Mouse (Mus musculus): ENCODE measurements around the gene Tm7sf2.

Gene Tm7sf2

GRCm38 (mm10) chr19:6067724-6068415 is at the start of gene Tm7sf2:
Gene Tm7sf2 (minus strand): TSS chr19:6068373.
- peak; percentile 96 for DNase-seq

GRCm38 (mm10) chr19:6117346-6117985 is 49.3 kb upstream of the Tm7sf2 start:
- DNase-seq, result peak; percentile 7

- no peak for DNase-seq
Measured at GRCm38 (mm10) chr19:6116113-6116850, 48.1 kb upstream of the Tm7sf2 start.

GRCm38 (mm10) chr19:6113116-6113515 is 44.9 kb upstream of the Tm7sf2 start:
- no peak for DNase-seq

- no peak for DNase-seq
Measured at GRCm38 (mm10) chr19:6105586-6105985, 37.4 kb upstream of the Tm7sf2 start, which contains the start of gene Naaladl1. Gene Naaladl1 (plus strand): TSS chr19:6105782.

- DNase-seq, result no peak
Measured at GRCm38 (mm10) chr19:6104476-6104875, 36.3 kb upstream of the Tm7sf2 start.

- no peak for DNase-seq
Measured at GRCm38 (mm10) chr19:6102169-6102853, 34.1 kb upstream of the Tm7sf2 start.

GRCm38 (mm10) chr19:6101186-6101585 is 33.0 kb upstream of the Tm7sf2 start:
- peak; percentile 31 for DNase-seq

- DNase-seq, result no peak
Measured at GRCm38 (mm10) chr19:6097847-6098246, 29.7 kb upstream of the Tm7sf2 start.

GRCm38 (mm10) chr19:6094119-6094518 is 25.9 kb upstream of the Tm7sf2 start, which contains the start of gene AC131692.1:
Gene AC131692.1 (plus strand): TSS chr19:6094419.
- no peak for DNase-seq

GRCm38 (mm10) chr19:6088841-6089240 is 20.7 kb upstream of the Tm7sf2 start:
- no peak for DNase-seq

- peak; percentile 87 for DNase-seq
Measured at GRCm38 (mm10) chr19:6085417-6085879, 17.3 kb upstream of the Tm7sf2 start.

- peak; percentile 98 for DNase-seq
Measured at GRCm38 (mm10) chr19:6084478-6085248, 16.5 kb upstream of the Tm7sf2 start, which contains the start of the genes Zfpl1 and Cdca5. Gene Zfpl1 (minus strand): TSS chr19:6084956. Gene Cdca5 (plus strand): TSS chr19:6084983.

- no peak for DNase-seq
Measured at GRCm38 (mm10) chr19:6082156-6082555, 14.0 kb upstream of the Tm7sf2 start, which contains the start of gene Gm28374. Gene Gm28374 (minus strand): TSS chr19:6082256.

- DNase-seq, result no peak
Measured at GRCm38 (mm10) chr19:6079983-6080480, 11.9 kb upstream of the Tm7sf2 start, which contains the start of gene Tmem262. Gene Tmem262 (plus strand): TSS chr19:6080033.

GRCm38 (mm10) chr19:6076564-6077393 is 8.6 kb upstream of the Tm7sf2 start, which contains the start of gene Vps51:
Gene Vps51 (minus strand): TSS chr19:6077231.
- peak; percentile 92 for DNase-seq

GRCm38 (mm10) chr19:6073889-6074288 is 5.7 kb upstream of the Tm7sf2 start:
- no peak for DNase-seq

GRCm38 (mm10) chr19:6071261-6071660 is 3.1 kb upstream of the Tm7sf2 start:
- no peak for DNase-seq

GRCm38 (mm10) chr19:6070571-6071250 is 2.5 kb upstream of the Tm7sf2 start:
- DNase-seq, result no peak

- no peak for DNase-seq
Measured at GRCm38 (mm10) chr19:6069851-6070250, 1.7 kb upstream of the Tm7sf2 start.
